Mouse (Mus musculus) lung, postnatal 25 days (tissue): Measurements from ENCODE around the gene Tapbpl.
"Not testable (repeated sequence)": the region's sequence is repeated elsewhere in the genome, so short reads cannot be mapped to it uniquely, and the experiment has no call there.

Experiments used
- DNase-seq: peaks from one replicate; pipeline ENCODE4 v3.0.0; 2022; ENCODE audit warnings: low spot score

The Tapbpl gene

DNA sequence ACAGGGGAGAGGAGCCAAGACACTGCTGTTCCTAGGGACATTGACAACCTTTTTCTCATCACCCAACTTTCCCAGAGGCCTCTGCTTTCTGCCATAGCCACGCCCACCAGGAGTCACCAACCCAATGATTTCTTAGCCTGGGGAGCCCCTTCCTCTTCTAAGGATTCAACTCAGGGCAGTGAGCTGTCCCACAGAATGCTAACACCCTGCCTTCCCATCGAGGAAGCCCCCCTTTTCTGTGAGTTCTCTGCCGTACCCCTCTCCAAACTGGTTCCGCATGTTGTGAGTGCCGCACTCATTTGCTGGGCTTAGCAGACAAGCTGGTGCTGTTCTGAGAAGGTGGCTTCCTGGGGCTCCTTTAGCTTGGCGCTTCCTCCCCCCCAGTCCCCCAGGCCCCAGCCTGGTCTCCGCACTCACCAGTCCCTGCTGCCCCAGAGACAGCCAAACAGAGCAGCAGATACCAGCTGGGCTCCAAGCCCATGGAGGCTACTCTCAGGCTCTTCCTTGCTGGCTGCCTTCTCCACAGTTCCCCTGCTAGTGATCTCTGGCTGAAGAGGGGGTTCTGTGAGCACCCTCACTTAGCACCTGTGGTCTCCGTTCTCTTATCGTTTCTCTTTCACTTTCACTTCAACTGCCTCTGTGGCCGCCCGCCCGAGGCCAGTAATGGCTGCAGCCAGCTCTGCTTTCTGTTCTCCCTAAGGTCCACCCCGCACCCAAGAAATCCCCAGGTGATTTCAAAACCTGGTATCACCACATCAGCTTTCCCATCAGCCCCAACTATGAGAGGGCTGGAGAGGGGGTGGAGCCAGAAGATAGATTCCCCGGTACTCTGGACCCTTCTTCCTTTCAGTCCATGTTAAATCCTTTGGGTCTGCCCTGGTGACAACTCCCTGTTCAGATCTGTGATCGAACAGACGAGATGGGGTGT, at the start of gene Tapbpl:
Tapbpl (minus strand) TSS at position 744 of the 928 bp plus-strand sequence.
- DNase-seq = peak; percentile 76

GRCm38 (mm10) chr6:125279729-125280128, 48.1 kb upstream of the Tapbpl start:
- DNase-seq = no peak

GRCm38 (mm10) chr6:125274841-125275563, 43.3 kb upstream of the Tapbpl start:
- peak; percentile 64 for DNase-seq

- DNase-seq = no peak
Observed at GRCm38 (mm10) chr6:125272228-125272785, 40.6 kb upstream of the Tapbpl start.

- peak; percentile 95 for DNase-seq
Observed at GRCm38 (mm10) chr6:125271455-125272227, 40.0 kb upstream of the Tapbpl start.

DNA sequence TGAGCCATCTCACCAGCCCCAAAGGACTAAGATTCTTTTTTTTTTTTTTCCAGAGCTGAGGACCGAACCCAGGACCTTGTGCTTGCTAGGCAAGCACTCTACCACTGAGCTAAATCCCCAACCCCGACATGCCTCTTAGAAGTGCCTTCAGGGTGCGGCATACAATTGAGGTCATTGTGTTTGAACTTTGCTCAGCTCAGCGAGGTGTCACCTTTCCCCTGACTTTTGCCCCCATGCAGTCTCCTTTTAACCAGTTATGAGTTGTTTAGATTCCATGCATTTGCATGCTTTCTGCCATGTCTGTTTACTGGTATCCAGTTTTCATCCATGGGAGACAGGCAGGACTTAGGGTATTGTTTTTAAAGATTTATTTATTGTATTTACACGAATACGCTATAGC, 37.1 kb upstream of the Tapbpl start:
- DNase-seq = no peak

- no peak for DNase-seq
Observed at GRCm38 (mm10) chr6:125267469-125267868, 35.8 kb upstream of the Tapbpl start.

GRCm38 (mm10) chr6:125266600-125266999, 34.9 kb upstream of the Tapbpl start:
- not testable (repeated sequence) for DNase-seq

DNA sequence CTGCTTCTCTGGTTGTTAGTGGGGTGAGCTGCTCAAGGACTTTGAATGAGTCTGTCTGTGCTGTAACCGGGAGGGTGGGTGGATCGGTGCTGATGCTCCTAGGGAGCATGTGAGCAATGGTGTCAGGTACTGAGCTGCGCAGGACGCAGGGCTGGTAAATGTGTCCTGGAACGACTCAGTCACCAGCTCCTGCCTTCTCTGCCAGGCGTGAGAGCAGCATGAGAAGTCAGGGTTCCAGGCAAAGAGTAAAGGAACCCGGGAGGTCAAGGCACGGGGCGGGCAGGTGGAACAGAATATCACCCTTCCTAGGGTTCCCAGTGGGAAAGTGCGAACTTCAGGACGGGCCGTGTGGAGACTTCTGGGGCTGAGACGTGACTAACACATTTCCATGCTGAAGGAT, 34.4 kb upstream of the Tapbpl start:
- DNase-seq = no peak

DNA sequence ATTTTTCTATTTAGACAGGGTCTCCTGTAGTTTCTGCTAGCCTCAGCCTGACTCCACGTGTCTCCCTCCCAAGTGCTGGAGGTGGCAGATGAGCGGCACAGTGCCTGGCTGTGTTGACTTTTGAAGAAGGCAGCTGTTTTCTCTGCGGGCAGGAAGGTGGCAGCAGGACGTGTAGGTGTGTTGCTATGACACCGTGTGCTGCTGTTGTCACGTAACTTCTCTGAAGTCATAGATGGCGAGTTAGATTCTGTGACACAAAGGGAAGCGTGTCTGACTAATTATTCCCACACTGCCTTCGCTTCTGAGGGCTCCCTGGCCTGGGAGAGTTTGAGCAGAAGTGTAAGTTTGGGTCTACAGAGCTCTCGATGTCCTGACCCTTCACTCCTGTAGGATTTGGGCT, 33.6 kb upstream of the Tapbpl start:
- peak; percentile 46 for DNase-seq

- no peak for DNase-seq
Observed at GRCm38 (mm10) chr6:125264219-125264618, 32.6 kb upstream of the Tapbpl start.

GRCm38 (mm10) chr6:125260006-125260555, 28.4 kb upstream of the Tapbpl start:
- DNase-seq = no peak

- DNase-seq = peak; percentile 45
Observed at GRCm38 (mm10) chr6:125256222-125256966, 24.7 kb upstream of the Tapbpl start.

GRCm38 (mm10) chr6:125255516-125256044, 23.9 kb upstream of the Tapbpl start:
- no peak for DNase-seq

GRCm38 (mm10) chr6:125253863-125254715, 22.4 kb upstream of the Tapbpl start:
- DNase-seq = no peak

GRCm38 (mm10) chr6:125252711-125253110, 21.1 kb upstream of the Tapbpl start:
- no peak for DNase-seq

GRCm38 (mm10) chr6:125252285-125252684, 20.6 kb upstream of the Tapbpl start:
- DNase-seq = no peak

DNA sequence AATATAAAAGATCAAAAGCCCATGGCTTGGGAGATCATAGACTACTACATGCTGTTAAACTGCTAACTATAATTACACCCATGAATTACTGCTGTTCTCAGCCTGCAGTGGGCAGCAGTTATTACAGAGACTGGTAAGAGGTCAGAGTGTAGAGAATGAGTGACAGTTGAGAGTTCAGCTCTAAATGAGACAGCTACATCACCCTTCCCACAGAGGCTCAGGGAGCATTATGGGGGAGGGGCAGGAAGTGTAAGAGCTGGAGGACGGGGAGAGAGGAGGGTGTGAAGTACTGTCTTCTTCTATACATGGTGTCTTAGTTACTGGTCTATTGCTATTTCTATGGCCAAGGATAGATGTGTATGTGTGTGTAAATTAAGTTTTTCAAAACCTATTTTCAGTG, 12.9 kb upstream of the Tapbpl start:
- DNase-seq = no peak

DNA sequence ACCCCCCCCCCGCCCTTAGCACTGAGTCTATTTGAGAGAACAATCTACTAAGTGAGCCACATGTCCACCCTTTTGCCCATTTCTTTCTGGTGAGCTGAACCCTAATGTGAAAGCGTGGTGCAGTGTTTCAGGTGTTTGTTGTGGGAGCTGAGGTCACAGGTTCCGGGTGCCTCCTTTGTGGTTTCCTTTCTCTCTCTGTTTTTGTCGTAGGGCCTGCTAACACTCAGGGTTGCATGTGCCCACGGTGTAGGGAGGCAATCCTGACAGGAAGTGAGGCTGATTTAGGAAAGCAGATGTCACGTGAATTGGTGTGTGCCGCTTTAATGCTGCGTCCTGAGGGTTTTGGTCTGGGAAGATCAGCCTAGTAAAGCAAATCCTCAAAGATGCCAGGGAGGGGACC, 9.9 kb upstream of the Tapbpl start:
- DNase-seq = no peak

- no peak for DNase-seq
Observed at GRCm38 (mm10) chr6:125240617-125241016, 9.0 kb upstream of the Tapbpl start.
